Mouse (Mus musculus) CH12.LX (cell line): ENCODE measurements around the gene Grm2. TPM values are rescaled to one million over a fixed set of nuclear protein-coding genes. Genes with fewer than 3 reads are reported as not detected.

Source experiments
- DNase-seq: peaks from one replicate; pipeline ENCODE4 v3.0.0-alpha.2; 2013; ENCODE audit errors: extremely low read depth
- H3K27ac ChIP-seq: 2 replicates; pipeline ENCODE4 v1.5.1; 2012; ENCODE audit warnings: low read depth, mild to moderate bottlenecking, control low read depth, moderate library complexity; ENCODE audit not compliant: insufficient read depth
- H3K27me3 ChIP-seq: replicated peaks from 2 replicates; pipeline ENCODE3; 2012; ENCODE audit warnings: inconsistent platforms
- H3K36me3 ChIP-seq, 2 experiments: replicated peaks in 1 of 2; 2 replicates each; pipeline versions ENCODE3 to v1.6.1; 2012; ENCODE audit warnings: inconsistent platforms in 1 of 2, low read length in 1 of 2, mild to moderate bottlenecking in 1 of 2, mixed read lengths in 1 of 2, moderate library complexity in 1 of 2; ENCODE audit not compliant: control insufficient read depth in 1 of 2, insufficient read depth in 1 of 2
- H3K4me1 ChIP-seq, 2 experiments: 2 replicates each; pipeline ENCODE4 v1.6.1; 2012; ENCODE audit warnings: inconsistent platforms in 1 of 2, moderate library complexity in 1 of 2; ENCODE audit not compliant: insufficient read depth in 2 of 2, control insufficient read depth in 1 of 2
- H3K4me2 ChIP-seq: 2 replicates; pipeline ENCODE4 v1.6.1; 2012; ENCODE audit warnings: low read depth, mild to moderate bottlenecking, control low read depth; ENCODE audit not compliant: poor library complexity, insufficient read depth, severe bottlenecking
- H3K4me3 ChIP-seq, 3 experiments: fragments of 150-350 bp in 1 of 3; sonication (generic) in 1 of 3; replicated peaks in 1 of 3; 2 replicates each; pipeline versions ENCODE3 to v1.5.1; 2011 to 2012; ENCODE audit warnings: low read depth in 2 of 3, low read length in 2 of 3, mild to moderate bottlenecking in 2 of 3, moderate library complexity in 2 of 3, control low read depth in 1 of 3, improper control_type of control experiment in 1 of 3, inconsistent platforms in 1 of 3, mixed read lengths in 1 of 3; ENCODE audit not compliant: poor library complexity in 1 of 3
- H3K79me2 ChIP-seq: replicated peaks from 2 replicates; pipeline ENCODE4 v1.6.1; 2012; ENCODE audit warnings: mild to moderate bottlenecking, moderate library complexity; ENCODE audit not compliant: control insufficient read depth, poor library complexity, insufficient read depth, severe bottlenecking; ENCODE audit errors: extremely low read depth
- H3K9ac ChIP-seq: 2 replicates; pipeline ENCODE4 v1.6.1; 2012; ENCODE audit warnings: low read depth, mild to moderate bottlenecking, control low read depth, moderate library complexity; ENCODE audit not compliant: insufficient read depth
- H3K9me3 ChIP-seq: replicated peaks from 2 replicates; pipeline ENCODE3; 2012; ENCODE audit warnings: low read length, inconsistent platforms, mixed read lengths
- ELF1 ChIP-seq: IDR thresholded peaks from 2 replicates; pipeline ENCODE4 v1.6.1; 2014; ENCODE audit warnings: low read depth, mild to moderate bottlenecking, inconsistent platforms, low read length, improper control_type of control experiment
- ETS1 ChIP-seq: conservative IDR thresholded peaks from 2 replicates; pipeline ENCODE4 v1.6.1; 2012; ENCODE audit warnings: low read depth, mild to moderate bottlenecking, inconsistent platforms, low read length, improper control_type of control experiment, moderate library complexity
- JUN ChIP-seq: IDR thresholded peaks from 2 replicates; pipeline ENCODE4 v1.6.1; 2011; ENCODE audit warnings: low read depth, mild to moderate bottlenecking, low read length, improper control_type of control experiment, moderate library complexity; ENCODE audit not compliant: insufficient read depth
- JUND ChIP-seq: conservative IDR thresholded peaks from 2 replicates; pipeline ENCODE4 v1.6.1; 2011; ENCODE audit warnings: low read depth, low read length, improper control_type of control experiment
- MAZ ChIP-seq: IDR thresholded peaks from 2 replicates; pipeline ENCODE4 v1.6.1; 2012; ENCODE audit warnings: low read depth, mild to moderate bottlenecking, inconsistent platforms, low read length, improper control_type of control experiment, moderate library complexity
- MXI1 ChIP-seq: IDR thresholded peaks from 2 replicates; pipeline ENCODE4 v1.6.1; 2011; ENCODE audit warnings: mild to moderate bottlenecking, low read depth, low read length, improper control_type of control experiment
- SIN3A ChIP-seq: IDR thresholded peaks from 2 replicates; pipeline ENCODE4 v1.6.1; 2012; ENCODE audit warnings: low read length, improper control_type of control experiment, inconsistent platforms
- TBP ChIP-seq: conservative IDR thresholded peaks from 2 replicates; pipeline ENCODE4 v1.6.1; 2011; ENCODE audit warnings: low read depth, low read length, improper control_type of control experiment
- USF2 ChIP-seq: conservative IDR thresholded peaks from 2 replicates; pipeline ENCODE4 v1.6.1; 2011; ENCODE audit warnings: low read depth, low read length, improper control_type of control experiment
- ZC3H11A ChIP-seq: IDR thresholded peaks from 2 replicates; pipeline ENCODE4 v1.6.1; 2012; ENCODE audit warnings: low read depth, mild to moderate bottlenecking, inconsistent platforms, low read length, improper control_type of control experiment
- ZKSCAN1 ChIP-seq: IDR thresholded peaks from 2 replicates; pipeline ENCODE4 v1.6.1; 2012; ENCODE audit warnings: low read depth, inconsistent platforms, low read length, improper control_type of control experiment, borderline replicate concordance
- dilution Hi-C: fragments of 300-500 bp; cut with MboI; formaldehyde crosslinking; loops from 2 replicates; pipeline ENCODE4 v1.14.3; 2020; ENCODE audit warnings: low sequenced_read_pairs; ENCODE audit not compliant: extremely low pct_unique_long_range_greater_than_20kb, extremely low pct_ligation_motif_present
- in situ Hi-C: fragments of 300-500 bp; cut with MboI; formaldehyde crosslinking; loops from 3 replicates; pipeline ENCODE4 v1.14.3; 2019; ENCODE audit warnings: low sequenced_read_pairs, low pct_ligation_motif_present, low pct_unique_long_range_greater_than_20kb, mixed read lengths
- polyA plus RNA-seq: library from polyadenylated mRNA; unstranded; fragments of >175 nt; gene quantifications from 2 replicates; pipeline ENCODE4 v1.2.1, GENCODE M21; 2012; ENCODE audit warnings: low read depth; ENCODE audit not compliant: insufficient read length
- total RNA-seq, 2 experiments: library from RNA; depleted of rRNA; stranded (reverse); fragments of 300-350 nt in 1 of 2; fragments of >200 nt in 1 of 2; gene quantifications; 2 replicates each; pipeline ENCODE4 v1.2.3; 2012 to 2014

Grm2 gene
- total and polyA plus RNA-seq, 3 experiments = not detected

- dilution Hi-C loops = loop anchor here (25.0 kb wide), 1 partner anchor 106 kb away; the partner anchor contains the start of gene Rad54l2
- Histone ChIP-seq H3K9me3 (no peaks in the 10 kb centered on the region), H3K4me3 (no peak overlapping the region), H3K79me2 (no peaks in the 10 kb centered on the region), H3K4me1 (peaks cover 1 to 23% of the 10 kb centered on the region in 2 experiments; a peak in 3 of 4 replicates), H3K4me2 (no peak overlapping the region), H3K36me3 (peaks cover 22 to 64% of the 10 kb centered on the region in 2 experiments), H3K27ac (no peak overlapping the region), H3K9ac (no peak overlapping the region), H3K27me3 (no peaks in the 10 kb centered on the region)
- in situ Hi-C loops = loop anchor here (10.0 kb wide), 1 partner anchor 134 kb away; no protein-coding TSS in a partner anchor
- TF ChIP-seq USF2 (no peak), JUND (no peak), MXI1 (no peak), TBP (no peak), ELF1 (no peak), ZC3H11A (no peak), MAZ (no peak), SIN3A (no peak)
- no peak for DNase-seq
Measured at GRCm38 (mm10) chr9:106681026-106681425, 25.1 kb upstream of the Grm2 start.

- peaks cover 26 to 84% of the 10 kb centered on the region in 2 experiments for H3K36me3 ChIP-seq
- H3K4me3 ChIP-seq = no peak overlapping the region
- H3K27me3 ChIP-seq = no peaks in the 10 kb centered on the region
- H3K27ac ChIP-seq = no peak overlapping the region
- no peak overlapping the region for H3K4me2 ChIP-seq
- no peaks in the 10 kb centered on the region for H3K79me2 ChIP-seq
- DNase-seq = no peak
- in situ Hi-C loops (no loop called here), dilution Hi-C loops (loop anchor here (25.0 kb wide), 1 partner anchor 109 kb away; the partner anchor contains the start of gene Rad54l2)
- no peak overlapping the region for H3K9ac ChIP-seq
- TF ChIP-seq ETS1 = no peak
- no peaks in the 10 kb centered on the region for H3K9me3 ChIP-seq
- peaks cover 0 to 16% of the 10 kb centered on the region in 2 experiments; a peak in 1 of 4 replicates for H3K4me1 ChIP-seq
Measured at GRCm38 (mm10) chr9:106678242-106678641, 22.4 kb upstream of the Grm2 start.

- no peaks in the 10 kb centered on the region for H3K9me3 ChIP-seq
- H3K79me2 ChIP-seq = no peaks in the 10 kb centered on the region
- peaks cover 30 to 87% of the 10 kb centered on the region in 2 experiments for H3K36me3 ChIP-seq
- dilution Hi-C loops (loop anchor here (25.0 kb wide), 1 partner anchor 110 kb away; the partner anchor contains the start of gene Rad54l2), in situ Hi-C loops (no loop called here)
- H3K27me3 ChIP-seq = no peaks in the 10 kb centered on the region
- no peak overlapping the region for H3K4me3 ChIP-seq
- peaks cover 0 to 17% of the 10 kb centered on the region in 2 experiments; a peak in 1 of 4 replicates for H3K4me1 ChIP-seq
- no peak for DNase-seq
- no peak overlapping the region for H3K27ac ChIP-seq
- H3K4me2 ChIP-seq = no peak overlapping the region
- H3K9ac ChIP-seq = no peak overlapping the region
- TF ChIP-seq JUN = no peak
- TF ChIP-seq ZKSCAN1 = no peak
- TF ChIP-seq ETS1 = no peak
- TF ChIP-seq JUND = no peak
- TF ChIP-seq, all 38 proteins: peak for 0
Measured at GRCm38 (mm10) chr9:106677702-106678101, 21.8 kb upstream of the Grm2 start.
